Comparison of ENCODE assay signal across 9 mouse cellular contexts in genomic region chr3:45379972-45380761, GRCm38 (mm10). TPM values are rescaled to one million over a fixed set of nuclear protein-coding genes. Genes with fewer than 3 reads are reported as not detected.
DNase-seq lines count a peak whose midpoint lies in the region; ATAC-seq and TF ChIP-seq lines count a peak whose summit lies in the region.
"Had no signal": no experiment of that assay in that cellular context is flagged by ENCODE, and none has a peak within 500 bp of the region (broad histone marks: within the 10 kb centered on the region; RNA-seq: fewer than 3 reads in every experiment).

No protein-coding gene starts in this region.

- peaks cover 55% of the 10 kb centered on the region for H3K27me3 ChIP-seq in heart, embryonic 13.5 days (replicated peaks)
- H3K27me3 ChIP-seq in hindbrain, embryonic 15.5 days, result no peaks in the 10 kb centered on the region
- H3K27me3 ChIP-seq in liver, embryonic 15.5 days, result peaks cover 70% of the 10 kb centered on the region

- intact Hi-C loops in heart, postnatal 36 days (cut with DNase I), result no loop called here

- no peak overlapping the region for H3K27ac ChIP-seq in heart, embryonic 13.5 days (replicated peaks)
- H3K27ac ChIP-seq in ES-E14 (ENCODE audit: insufficient read depth, low read depth, low read length, poor library complexity, severe bottlenecking), result no peak overlapping the region
- peak overlapping the region; percentile 74 for H3K27ac ChIP-seq in hindbrain, embryonic 15.5 days (replicated peaks)
- no peak overlapping the region for H3K27ac ChIP-seq in liver, embryonic 15.5 days (replicated peaks)

- H3K9ac ChIP-seq in heart, embryonic 13.5 days, result peak overlapping the region; percentile 65
- H3K9ac ChIP-seq in ES-E14 (ENCODE audit: insufficient read depth, low read depth, low read length, poor library complexity, severe bottlenecking), result peak overlapping the region; percentile 8; the same call in 1 of the 2 replicates
- peak overlapping the region; percentile 54 for H3K9ac ChIP-seq in hindbrain, embryonic 15.5 days
- H3K9ac ChIP-seq in liver, embryonic 15.5 days, result no peak overlapping the region

- 1% methylated on average over 55 of the region's 55 CpGs for WGBS in heart, embryonic 13.5 days
- under 1% methylated on average over 55 of the region's 55 CpGs for WGBS in hindbrain, embryonic 15.5 days
- WGBS in liver, embryonic 15.5 days (ENCODE audit: insufficient replicate concordance), result under 1% methylated on average over 55 of the region's 55 CpGs

- peak overlapping the region; percentile 69 for H3K4me3 ChIP-seq in heart, embryonic 13.5 days
- peak overlapping the region; percentile 55 to 65; a peak in 3 of 4 replicates for H3K4me3 ChIP-seq in ES-E14 (ENCODE audit: insufficient read depth in 1 of 2, low read depth in 1 of 2, low read length in 2 of 2, poor library complexity in 1 of 2, severe bottlenecking in 1 of 2)
- peak overlapping the region; percentile 54 for H3K4me3 ChIP-seq in hindbrain, embryonic 15.5 days
- no peak overlapping the region for H3K4me3 ChIP-seq in liver, embryonic 15.5 days (replicated peaks)

- no peak for ATAC-seq in heart, embryonic 13.5 days (ENCODE audit: extremely low read depth, insufficient number of reproducible peaks, low FRiP score, low TSS enrichment)
- ATAC-seq in hindbrain, embryonic 15.5 days (ENCODE audit: low FRiP score, low read depth), result 0 out of 2 replicates have a peak, but pooled peaks have one; percentile 2
- no peak for ATAC-seq in liver, embryonic 15.5 days (ENCODE audit: insufficient read depth)
- ATAC-seq: Patski had no signal

- no peaks in the 10 kb centered on the region for H3K36me3 ChIP-seq in heart, embryonic 13.5 days
- H3K36me3 ChIP-seq in ES-E14 (ENCODE audit: control insufficient read depth, insufficient read depth, low read length, poor library complexity, severe bottlenecking), result no peaks in the 10 kb centered on the region
- H3K36me3 ChIP-seq in hindbrain, embryonic 15.5 days, result no peaks in the 10 kb centered on the region
- no peaks in the 10 kb centered on the region for H3K36me3 ChIP-seq in liver, embryonic 15.5 days (replicated peaks)

- in situ Hi-C loops in ES-E14 (cut with MboI; ENCODE audit: low sequenced_read_pairs in 2 of 2, unreplicated experiment in 2 of 2), result no loop called here

- no peak for DNase-seq in heart, postnatal 36 days
- DNase-seq in ES-E14 (ENCODE audit: low read depth, low spot score), result peak; percentile 24
- DNase-seq in embryo, embryonic 10.5 days (ENCODE audit: low spot score), result peak; percentile 50
- peak; percentile 42 for DNase-seq in right cerebral cortex, postnatal 4 days
- DNase-seq in adrenal gland, postnatal 25 days, result no peak

- peak overlapping the region; percentile 100 for H3K4me2 ChIP-seq in heart, embryonic 13.5 days
- peak overlapping the region; percentile 73 for H3K4me2 ChIP-seq in hindbrain, embryonic 15.5 days
- H3K4me2 ChIP-seq in liver, embryonic 15.5 days, result peak overlapping the region; percentile 41; the same call in 1 of the 2 replicates

- H3K9me3 ChIP-seq in heart, embryonic 13.5 days, result no peaks in the 10 kb centered on the region
- no peaks in the 10 kb centered on the region for H3K9me3 ChIP-seq in ES-E14 (ENCODE audit: control insufficient read depth, insufficient read depth, low read depth, low read length)
- H3K9me3 ChIP-seq in hindbrain, embryonic 15.5 days, result no peaks in the 10 kb centered on the region
- no peaks in the 10 kb centered on the region for H3K9me3 ChIP-seq in liver, embryonic 15.5 days (replicated peaks)

- peaks cover 40% of the 10 kb centered on the region for H3K4me1 ChIP-seq in heart, embryonic 13.5 days
- H3K4me1 ChIP-seq in ES-E14 (ENCODE audit: control insufficient read depth in 2 of 2, insufficient read depth in 2 of 2, low read length in 2 of 2, poor library complexity in 1 of 2), result 0 out of 4 replicates have a peak, but pooled peaks cover 0 to 3% of the 10 kb centered on the region in 2 experiments
- H3K4me1 ChIP-seq in hindbrain, embryonic 15.5 days (replicated peaks), result peaks cover 16% of the 10 kb centered on the region
- peaks cover 4% of the 10 kb centered on the region; the same call in 1 of the 2 replicates for H3K4me1 ChIP-seq in liver, embryonic 15.5 days (replicated peaks)

TF ChIP-seq in ES-E14, 5 proteins besides CTCF, POLR2A, EP300 and RAD21:
- TF ChIP-seq HCFC1 (IDR thresholded peaks at IDR 0.05; ENCODE audit: borderline replicate concordance, insufficient read depth, low read length) (no peak), ZNF384 (IDR thresholded peaks at IDR 0.05; ENCODE audit: low read depth, low read length) (no peak)
TF ChIP-seq in ES-E14: peak in this region for 0.

RNA-seq across cellular contexts. Expression of gene Pcdh10, which starts 2.0 kb away (rescaled TPM):
- polyA plus RNA-seq in heart, embryonic 13.5 days (2015; fragmentation: Nextera tagmentation; extraction: Ambion mirVana), result 0.11 and 0.19 TPM in 2 replicates
- not detected for total RNA-seq in heart, postnatal 36 days (2021)
- total RNA-seq in ES-E14 (2012; rRNA removed), result 0.11 and 0.31 TPM in 2 replicates
- 20.2 and 20.8 TPM in 2 replicates for polyA plus RNA-seq in hindbrain, embryonic 15.5 days (2015; fragmentation: Nextera tagmentation; extraction: Ambion mirVana)
- polyA plus RNA-seq in liver, embryonic 15.5 days (2015; fragmentation: Nextera tagmentation; extraction: Ambion mirVana), result 0.06 TPM in 1 of 2 replicates, not detected in the other
- total RNA-seq in adrenal gland, postnatal 25 days (2021), result 2.8 and 6.5 TPM in 2 replicates

Comparison
In these comparisons a context has a peak if more than half of its experiments do, and no peak if none do; other contexts are left out.
1. H3K4me2 ChIP-seq: peak in every context shown above with its lines; median percentile 100 in heart, embryonic 13.5 days; 73 in hindbrain, embryonic 15.5 days; 41 in liver, embryonic 15.5 days.
2. DNase-seq: peak in ES-E14 (single experiment), embryo, embryonic 10.5 days (single experiment) and right cerebral cortex, postnatal 4 days (single experiment); none in heart, postnatal 36 days (0 of 2) and adrenal gland, postnatal 25 days (single experiment).